Mouse (Mus musculus) layer of hippocampus, adult 9-10 months (tissue): ENCODE measurements at regions not wholly inside any gene's neighbourhood (a gene's known extent, or its start where the extent isn't known, plus 50 kb on each side); places are given as distances from the start of the nearest gene placed in this dataset.

Source experiments
- DNase-seq: peaks from one replicate; pipeline ENCODE4 v3.0.0; 2022; ENCODE audit warnings: low spot score

GRCm38 (mm10) chr9:85452196-85452857, 125.2 kb upstream of the Tent5a start:
- no peak for DNase-seq

DNA sequence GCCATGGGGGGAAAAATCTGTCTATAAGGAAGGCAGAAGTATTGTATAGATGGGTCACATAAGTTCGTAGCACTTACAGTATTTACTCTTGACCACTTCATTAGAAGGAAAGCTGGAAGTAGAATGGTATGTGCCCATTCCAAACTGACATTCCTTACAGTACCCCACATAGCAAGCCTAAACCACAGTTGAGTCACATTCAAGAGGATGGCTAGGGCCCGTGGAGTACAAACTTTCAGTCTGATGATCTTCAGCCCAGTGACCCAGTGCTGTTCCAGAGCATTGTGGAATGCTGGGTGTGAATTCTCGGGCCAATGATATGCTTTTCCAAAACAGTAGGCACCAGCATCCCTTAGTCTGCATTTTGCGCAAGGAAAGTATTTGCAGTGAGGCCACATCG, 124.2 kb upstream of the Tent5a start:
- DNase-seq, result no peak

DNA sequence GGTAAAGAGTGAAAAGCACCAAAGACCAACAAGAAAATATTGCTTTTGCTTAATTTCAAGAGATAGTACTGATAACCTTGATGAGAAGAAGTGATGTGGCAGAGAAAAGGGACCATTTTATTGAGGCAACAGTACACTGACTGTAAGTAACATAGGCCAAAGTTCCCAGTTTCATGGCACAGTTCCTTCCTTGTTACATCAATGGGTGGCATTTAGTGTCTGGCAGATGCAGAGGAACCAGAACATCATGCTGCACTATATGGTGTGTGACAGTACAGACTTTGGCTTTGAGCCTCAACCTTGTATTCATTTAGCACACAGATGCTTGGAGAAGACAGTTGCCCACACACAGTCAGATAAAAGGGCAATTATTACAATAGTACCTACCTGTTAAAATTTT, 123.7 kb upstream of the Tent5a start:
- DNase-seq, result no peak

DNA sequence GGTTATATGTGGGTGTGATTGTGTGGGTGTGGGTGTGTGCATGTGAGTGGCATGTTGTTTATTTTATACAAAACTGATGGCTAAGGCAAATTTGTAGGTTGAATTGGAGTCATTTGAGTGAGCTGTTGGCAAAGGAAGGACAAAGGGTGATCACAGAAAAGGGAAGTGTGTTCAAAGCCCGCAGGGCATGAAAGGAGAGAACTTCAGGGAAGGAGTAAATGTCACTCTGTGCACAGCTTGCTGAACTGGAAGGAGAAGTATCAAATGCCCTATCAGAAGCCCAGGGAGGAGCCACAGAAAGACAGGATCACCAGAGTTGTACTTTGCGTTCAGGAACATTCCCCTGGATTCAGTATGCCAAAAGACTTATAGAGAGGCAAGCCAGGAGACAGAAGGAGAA, 122.3 kb upstream of the Tent5a start:
- no peak for DNase-seq

DNA sequence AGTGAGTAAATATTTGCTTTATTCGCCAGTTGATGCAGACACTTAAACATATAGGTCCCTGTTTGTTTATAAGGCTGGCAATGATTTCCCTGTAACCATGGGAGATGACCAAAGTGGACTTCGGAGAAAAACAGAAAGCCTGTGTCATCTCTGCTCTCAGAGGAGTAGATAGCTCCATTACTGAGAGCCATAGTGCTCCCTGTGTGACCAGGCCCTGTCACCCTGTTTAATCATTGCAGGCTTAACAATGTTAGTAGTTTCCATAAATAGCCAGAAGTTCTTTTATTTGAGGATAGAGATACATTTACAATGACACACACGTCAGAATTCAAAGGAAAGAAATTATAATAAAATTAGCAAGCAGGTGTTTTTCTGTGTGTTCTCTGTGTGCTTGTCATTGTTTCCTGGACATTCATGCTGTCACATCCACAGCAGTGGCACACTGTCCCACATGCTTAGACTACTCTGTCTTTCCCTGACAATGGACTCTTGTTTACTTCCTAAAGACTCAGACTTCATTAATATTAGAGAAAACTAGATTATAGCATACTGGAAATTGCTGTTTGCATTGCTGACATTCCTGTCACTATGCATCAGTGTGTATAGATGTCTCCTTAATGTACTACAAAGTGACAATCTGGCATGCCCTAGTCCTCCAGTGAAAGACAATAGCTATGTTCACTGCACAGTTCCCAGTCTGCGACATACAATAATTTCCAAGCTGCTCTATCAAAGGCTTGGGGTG, 115.8 kb upstream of the Tent5a start:
- DNase-seq, result no peak

- no peak for DNase-seq
Measured at GRCm38 (mm10) chr9:85439664-85440063, 112.5 kb upstream of the Tent5a start.

DNA sequence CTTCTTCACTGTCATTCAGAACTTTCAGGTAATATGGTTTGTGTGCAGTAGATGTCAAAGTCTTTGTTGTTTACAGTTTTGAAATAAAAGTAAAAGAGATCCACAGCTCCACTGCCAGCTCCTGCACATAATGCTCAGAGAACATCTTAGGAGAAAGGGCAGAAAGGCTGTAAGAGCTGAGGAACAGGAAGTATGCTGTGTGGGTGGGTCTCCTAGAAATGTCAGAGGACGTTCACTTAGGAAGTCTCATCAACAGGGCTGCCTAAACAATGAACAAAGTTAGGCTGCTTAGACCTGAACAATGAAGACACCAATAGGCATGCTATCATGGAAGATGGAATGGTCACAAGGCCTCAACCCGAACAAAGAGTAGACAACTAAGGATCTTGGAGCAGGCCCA, 105.1 kb upstream of the Tent5a start:
- no peak for DNase-seq

- DNase-seq, result no peak
Measured at GRCm38 (mm10) chr9:85426809-85427208, 99.7 kb upstream of the Tent5a start.

GRCm38 (mm10) chr9:85423908-85424307, 96.8 kb upstream of the Tent5a start:
- DNase-seq, result no peak

DNA sequence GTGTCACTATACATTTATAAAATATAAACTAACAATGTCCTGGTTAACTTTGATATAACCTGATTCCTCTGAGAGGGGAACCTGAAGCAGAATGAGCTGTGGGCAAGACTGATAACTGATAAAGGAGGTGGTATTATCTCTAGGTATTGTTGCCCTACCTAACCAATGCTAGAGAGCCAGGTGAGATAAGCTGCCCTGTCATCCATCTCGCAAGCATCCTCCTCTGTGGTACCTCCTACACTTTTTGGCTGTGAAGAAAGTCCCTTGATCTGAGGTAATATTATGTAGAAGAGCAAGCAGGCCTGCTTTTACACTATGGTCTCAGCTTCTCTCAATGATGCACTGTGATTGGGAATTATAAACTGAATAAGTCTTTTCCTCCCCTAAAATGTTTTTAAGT, 87.2 kb upstream of the Tent5a start:
- DNase-seq, result no peak

GRCm38 (mm10) chr9:85413813-85414212, 86.7 kb upstream of the Tent5a start:
- no peak for DNase-seq

GRCm38 (mm10) chr9:85410643-85411296, 83.6 kb upstream of the Tent5a start:
- DNase-seq, result peak; percentile 21

DNA sequence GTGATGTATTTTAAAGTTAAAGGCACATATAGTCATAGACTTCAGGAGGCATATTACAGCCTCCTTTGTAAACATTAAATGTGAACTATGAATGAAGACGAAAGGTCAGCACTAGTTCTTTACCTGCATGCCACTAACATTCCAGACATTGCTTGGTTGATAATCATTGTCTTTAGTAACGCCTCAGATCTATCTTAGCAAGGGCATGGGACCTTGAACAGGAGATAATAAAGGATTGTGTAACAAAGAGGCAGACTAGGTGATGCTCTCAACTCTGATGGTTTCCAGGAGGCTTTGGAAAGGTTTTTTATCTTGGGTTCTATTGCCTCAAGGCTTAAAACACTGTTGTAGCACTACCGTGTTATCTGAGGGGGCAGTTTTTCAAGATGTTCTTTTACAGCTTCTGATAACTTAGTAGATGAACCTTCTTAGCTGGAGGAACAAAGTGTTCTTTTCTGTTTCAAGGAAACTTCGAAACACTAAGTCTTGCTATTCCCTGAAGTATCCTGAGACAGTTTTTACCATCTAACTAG, 82.9 kb upstream of the Tent5a start:
- DNase-seq, result no peak

DNA sequence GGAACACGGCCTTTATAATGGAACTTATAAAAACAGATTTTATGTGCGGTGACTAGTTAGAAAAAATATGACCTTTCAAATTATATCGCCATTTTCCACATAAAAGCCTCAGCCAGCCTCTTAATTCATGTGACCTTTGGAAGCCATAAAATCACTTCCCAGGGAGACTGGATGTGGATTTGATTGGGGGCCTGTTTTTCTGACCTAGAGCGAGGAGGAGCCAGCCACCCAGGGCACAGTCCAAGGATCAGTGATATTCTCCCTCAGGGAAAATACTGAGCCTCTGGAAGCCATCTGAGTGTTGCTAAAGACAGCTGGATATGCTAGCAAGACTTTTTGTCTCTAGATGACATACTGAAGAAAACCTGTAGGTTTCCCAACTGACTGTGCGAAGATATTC, 81.3 kb upstream of the Tent5a start:
- DNase-seq, result no peak

DNA sequence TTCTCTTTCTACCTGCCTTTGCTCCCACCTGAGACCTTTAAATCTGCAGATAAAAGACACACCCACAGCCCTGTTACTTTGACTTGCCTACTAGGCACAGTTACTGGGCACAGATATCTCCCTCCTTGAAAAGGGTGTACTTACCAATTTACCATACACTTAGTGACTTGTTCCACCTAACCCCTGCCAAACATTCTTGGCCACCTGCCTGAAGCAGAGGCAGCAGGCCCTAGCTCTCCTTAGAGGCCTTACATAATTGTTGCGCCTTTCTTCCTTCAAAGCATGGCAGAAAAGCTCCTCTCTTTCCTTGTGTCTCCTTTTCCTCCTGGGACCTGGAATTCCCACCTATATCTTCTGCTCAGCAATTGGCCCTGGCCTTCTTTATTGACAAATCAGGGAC, 80.4 kb upstream of the Tent5a start:
- DNase-seq, result no peak

DNA sequence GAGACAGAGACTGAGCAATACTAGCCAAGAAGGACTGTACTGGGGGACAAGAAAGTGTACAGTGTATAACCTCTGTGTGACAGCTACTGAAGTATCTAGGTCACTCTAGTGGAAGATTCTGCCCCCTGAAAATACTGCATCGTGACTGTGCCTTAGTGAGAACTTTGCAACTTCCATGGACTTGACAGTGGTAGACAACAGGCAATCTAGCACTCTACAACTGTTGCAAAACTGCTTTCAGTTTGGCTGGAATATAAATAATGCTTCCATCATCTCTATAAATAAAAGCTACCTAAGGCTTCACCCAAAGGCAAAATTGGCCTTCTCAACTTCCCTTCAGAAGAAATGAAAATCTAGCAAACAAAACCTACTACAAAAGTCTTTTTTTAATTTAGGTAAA, 74.6 kb upstream of the Tent5a start:
- no peak for DNase-seq

DNA sequence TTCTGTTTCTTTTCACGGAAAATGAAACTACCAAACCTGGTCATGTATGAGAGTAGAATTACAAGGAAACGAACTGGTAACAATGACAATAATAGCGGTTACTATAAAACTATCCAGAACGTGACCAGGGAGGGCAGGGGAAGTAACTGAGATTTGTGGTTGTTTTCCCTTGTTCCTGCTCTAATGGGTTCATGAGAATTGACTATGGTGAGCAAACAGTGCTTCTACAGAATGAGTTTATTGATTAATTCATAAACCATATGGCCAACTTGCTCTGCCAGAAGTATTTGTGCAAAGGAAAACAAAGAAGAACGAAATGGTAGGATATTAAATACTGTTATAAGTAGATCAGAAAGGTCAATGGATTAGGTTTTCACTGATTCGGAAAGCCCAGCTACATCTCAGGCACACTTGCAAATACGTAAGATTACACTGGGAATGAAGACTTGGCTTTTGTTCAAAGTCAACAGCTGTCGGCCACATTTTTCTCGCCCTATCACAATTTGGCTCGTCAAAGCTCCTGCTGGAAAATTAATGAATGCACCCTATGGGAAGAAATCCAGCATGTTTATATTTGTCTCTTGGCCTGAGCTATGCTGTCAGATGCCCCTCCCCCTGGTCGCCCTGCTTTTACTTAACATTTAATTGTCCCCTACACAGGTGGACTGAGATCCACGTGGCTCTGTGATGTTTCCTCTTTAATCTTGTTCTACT, 73.6 kb upstream of the Tent5a start:
- DNase-seq, result no peak

DNA sequence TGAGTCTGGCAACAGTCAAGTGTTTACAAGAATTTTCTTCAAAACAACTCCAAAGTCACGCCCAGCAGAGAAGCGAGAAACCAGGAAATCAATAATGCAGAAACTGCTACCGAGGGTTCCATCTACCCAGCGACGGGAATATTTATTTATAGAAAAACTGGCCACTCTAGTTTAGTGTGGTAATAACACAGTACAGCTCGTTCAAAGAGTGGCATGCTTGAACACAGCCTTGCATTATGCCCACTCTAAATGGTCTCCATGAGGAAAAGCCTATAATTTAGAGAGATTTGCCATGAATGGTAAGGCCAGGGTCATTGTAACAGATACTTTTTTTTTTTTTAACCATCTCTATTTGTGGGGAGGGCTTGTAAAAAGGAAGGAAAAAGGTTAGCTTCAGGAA, 67.8 kb upstream of the Tent5a start:
- DNase-seq, result no peak

- no peak for DNase-seq
Measured at GRCm38 (mm10) chr9:85391283-85391682, 64.1 kb upstream of the Tent5a start.

GRCm38 (mm10) chr9:85388775-85389393, 61.7 kb upstream of the Tent5a start:
- no peak for DNase-seq

DNA sequence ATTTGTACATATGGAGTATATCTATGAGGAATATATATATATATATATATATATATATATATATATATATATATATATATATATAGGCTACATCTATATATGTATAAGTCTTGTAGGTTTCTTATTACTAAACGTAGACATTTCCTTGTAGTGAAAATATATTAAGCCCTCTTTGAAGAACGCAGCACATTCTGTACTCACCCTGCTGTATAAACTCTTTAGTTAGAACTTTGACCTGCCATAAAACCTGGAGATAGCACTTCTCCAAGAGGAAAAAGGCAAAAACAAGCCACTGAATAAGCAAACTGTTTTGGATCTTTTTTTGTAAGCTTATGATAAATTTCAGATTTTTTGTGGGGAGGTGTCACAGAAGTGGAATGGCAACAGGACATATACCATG, 55.3 kb upstream of the Tent5a start:
- no peak for DNase-seq

- DNase-seq, result no peak
Measured at GRCm38 (mm10) chr9:85380756-85381155, 53.6 kb upstream of the Tent5a start.
